Mouse (Mus musculus): ENCODE data around the gene Nol7. TPM values are rescaled to one million over a fixed set of nuclear protein-coding genes. Genes with fewer than 3 reads are reported as not detected.

The Nol7 gene
- polyA plus RNA-seq, 1 experiment: 62.1 TPM

- no peak for TF ChIP-seq CTCF (IDR thresholded peaks at IDR 0.05; ENCODE audit: extremely low read depth, insufficient read depth, insufficient read length, insufficient replicate concordance)
- no peak for TF ChIP-seq POLR2A (IDR thresholded peaks at IDR 0.05; ENCODE audit: low read depth, low read length)
- Histone ChIP-seq H3K4me1 (ENCODE audit: control insufficient read depth, insufficient read depth, insufficient read length) (no peaks in the 10 kb centered on the region), H3K27ac (ENCODE audit: insufficient read depth, low read length) (no peak overlapping the region), H3K36me3 (ENCODE audit: control insufficient read depth, insufficient read depth, low read length) (peaks cover 38% of the 10 kb centered on the region), H3K4me3 (ENCODE audit: extremely low read depth, insufficient read depth, insufficient read length) (no peak overlapping the region), H3K27me3 (ENCODE audit: control insufficient read depth, insufficient read depth, low read length) (no peaks in the 10 kb centered on the region)
- DNase-seq (ENCODE audit: low read depth in 1 of 2, low spot score in 2 of 2): no peak
- 71% methylated on average over 1 of the region's 1 CpGs for WGBS
These were observed 17.1 kb downstream of the Nol7 start for GRCm38 (mm10) chr13:43415249-43415648.

- H3K27me3 ChIP-seq (ENCODE audit: control insufficient read depth, insufficient read depth, low read length): no peaks in the 10 kb centered on the region
- TF ChIP-seq POLR2A (IDR thresholded peaks at IDR 0.05; ENCODE audit: low read depth, low read length): no peak
- TF ChIP-seq CTCF (IDR thresholded peaks at IDR 0.05; ENCODE audit: extremely low read depth, insufficient read depth, insufficient read length, insufficient replicate concordance): no peak
- 95% methylated on average over 4 of the region's 4 CpGs for WGBS
- H3K4me3 ChIP-seq (ENCODE audit: extremely low read depth, insufficient read depth, insufficient read length): no peak overlapping the region
- H3K27ac ChIP-seq (ENCODE audit: insufficient read depth, low read length): no peak overlapping the region
- peaks cover 9% of the 10 kb centered on the region; the same call in 1 of the 2 replicates for H3K36me3 ChIP-seq (ENCODE audit: control insufficient read depth, insufficient read depth, low read length)
- H3K4me1 ChIP-seq (ENCODE audit: control insufficient read depth, insufficient read depth, insufficient read length): no peaks in the 10 kb centered on the region; the same call in 1 of the 2 replicates
- DNase-seq (ENCODE audit: low read depth in 1 of 2, low spot score in 2 of 2): no peak
These were observed 30.2 kb downstream of the Nol7 start for GRCm38 (mm10) chr13:43428436-43428835.

GRCm38 (mm10) chr13:43433395-43433794, 35.2 kb downstream of the Nol7 start:
- no peak for TF ChIP-seq CTCF (IDR thresholded peaks at IDR 0.05; ENCODE audit: extremely low read depth, insufficient read depth, insufficient read length, insufficient replicate concordance)
- no peak for TF ChIP-seq POLR2A (IDR thresholded peaks at IDR 0.05; ENCODE audit: low read depth, low read length)
- WGBS: 30% methylated on average over 2 of the region's 2 CpGs
- Histone ChIP-seq H3K27me3 (ENCODE audit: control insufficient read depth, insufficient read depth, low read length) (no peaks in the 10 kb centered on the region), H3K4me3 (ENCODE audit: extremely low read depth, insufficient read depth, insufficient read length) (no peak overlapping the region), H3K4me1 (ENCODE audit: control insufficient read depth, insufficient read depth, insufficient read length) (peaks cover 2% of the 10 kb centered on the region; the same call in 1 of the 2 replicates), H3K27ac (ENCODE audit: insufficient read depth, low read length) (no peak overlapping the region), H3K36me3 (ENCODE audit: control insufficient read depth, insufficient read depth, low read length) (peaks cover 7% of the 10 kb centered on the region; the same call in 1 of the 2 replicates)
- DNase-seq (ENCODE audit: low read depth in 1 of 2, low spot score in 2 of 2): no peak

- Histone ChIP-seq H3K27ac (ENCODE audit: insufficient read depth, low read length) (no peak overlapping the region), H3K27me3 (ENCODE audit: control insufficient read depth, insufficient read depth, low read length) (no peaks in the 10 kb centered on the region), H3K4me3 (ENCODE audit: extremely low read depth, insufficient read depth, insufficient read length) (no peak overlapping the region), H3K4me1 (ENCODE audit: control insufficient read depth, insufficient read depth, insufficient read length) (peaks cover 10% of the 10 kb centered on the region; the same call in 1 of the 2 replicates), H3K36me3 (ENCODE audit: control insufficient read depth, insufficient read depth, low read length) (no peaks in the 10 kb centered on the region)
- DNase-seq (ENCODE audit: low read depth in 1 of 2, low spot score in 2 of 2): no peak
- TF ChIP-seq POLR2A (IDR thresholded peaks at IDR 0.05; ENCODE audit: low read depth, low read length): no peak
- no peak for TF ChIP-seq CTCF (IDR thresholded peaks at IDR 0.05; ENCODE audit: extremely low read depth, insufficient read depth, insufficient read length, insufficient replicate concordance)
- 88% methylated on average over 1 of the region's 1 CpGs for WGBS
These were observed 42.2 kb downstream of the Nol7 start for GRCm38 (mm10) chr13:43440376-43440775.

- no peak for DNase-seq (ENCODE audit: low read depth in 1 of 2, low spot score in 2 of 2)
- WGBS: 39% methylated on average over 1 of the region's 1 CpGs
- Histone ChIP-seq H3K4me3 (ENCODE audit: extremely low read depth, insufficient read depth, insufficient read length) (no peak overlapping the region), H3K27me3 (ENCODE audit: control insufficient read depth, insufficient read depth, low read length) (no peaks in the 10 kb centered on the region), H3K27ac (ENCODE audit: insufficient read depth, low read length) (no peak overlapping the region), H3K4me1 (ENCODE audit: control insufficient read depth, insufficient read depth, insufficient read length) (peaks cover 16% of the 10 kb centered on the region; the same call in 1 of the 2 replicates), H3K36me3 (ENCODE audit: control insufficient read depth, insufficient read depth, low read length) (no peaks in the 10 kb centered on the region)
- no peak for TF ChIP-seq CTCF (IDR thresholded peaks at IDR 0.05; ENCODE audit: extremely low read depth, insufficient read depth, insufficient read length, insufficient replicate concordance)
- TF ChIP-seq POLR2A (IDR thresholded peaks at IDR 0.05; ENCODE audit: low read depth, low read length): no peak
These were observed 44.4 kb downstream of the Nol7 start for GRCm38 (mm10) chr13:43442551-43442950.

DNA sequence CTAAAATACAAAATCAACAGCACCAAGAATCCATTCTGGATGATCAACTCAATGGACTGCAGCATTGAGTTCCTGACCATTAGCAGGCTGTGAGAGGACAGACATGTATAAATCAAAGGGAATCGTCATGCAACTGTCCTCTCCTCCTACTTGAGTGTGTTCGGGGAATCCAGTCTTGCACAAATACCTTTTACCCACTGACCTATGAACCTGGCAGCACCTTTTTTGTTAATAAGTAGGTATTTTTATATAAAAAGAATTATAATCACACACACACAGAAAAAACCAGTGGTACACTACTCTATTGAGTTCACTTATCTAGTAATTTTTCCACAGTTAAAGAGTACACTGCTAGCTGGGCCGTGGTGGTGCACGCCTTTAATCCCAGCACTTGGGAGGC, 45.5 kb downstream of the Nol7 start:
- Histone ChIP-seq H3K4me3 (ENCODE audit: extremely low read depth, insufficient read depth, insufficient read length) (no peak overlapping the region), H3K27ac (ENCODE audit: insufficient read depth, low read length) (no peak overlapping the region), H3K4me1 (ENCODE audit: control insufficient read depth, insufficient read depth, insufficient read length) (peaks cover 18% of the 10 kb centered on the region; the same call in 1 of the 2 replicates), H3K27me3 (ENCODE audit: control insufficient read depth, insufficient read depth, low read length) (no peaks in the 10 kb centered on the region), H3K36me3 (ENCODE audit: control insufficient read depth, insufficient read depth, low read length) (no peaks in the 10 kb centered on the region)
- TF ChIP-seq POLR2A (IDR thresholded peaks at IDR 0.05; ENCODE audit: low read depth, low read length): no peak
- no peak for TF ChIP-seq CTCF (IDR thresholded peaks at IDR 0.05; ENCODE audit: extremely low read depth, insufficient read depth, insufficient read length, insufficient replicate concordance)
- no peak for DNase-seq (ENCODE audit: low read depth in 1 of 2, low spot score in 2 of 2)
- WGBS: 87% methylated on average over 4 of the region's 4 CpGs

DNA sequence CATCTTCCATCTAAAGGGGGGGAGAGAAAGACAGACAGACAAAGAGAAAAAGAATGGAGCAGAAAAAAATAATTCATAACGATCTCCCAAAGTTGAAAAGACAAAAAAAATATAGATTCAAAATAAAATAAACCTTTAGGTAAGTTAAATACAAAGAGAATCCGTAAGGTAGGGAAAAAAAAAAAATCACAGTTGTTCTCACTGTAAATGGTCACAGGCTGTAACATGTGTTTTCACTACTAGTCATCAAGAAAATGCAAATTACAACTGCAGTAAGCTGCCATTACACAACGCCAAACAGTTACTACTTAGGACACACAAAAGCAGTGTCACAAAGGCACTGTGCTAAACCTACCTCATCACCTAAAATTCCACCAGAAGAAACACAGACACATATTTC, 46.5 kb downstream of the Nol7 start:
- no peak for DNase-seq (ENCODE audit: low read depth in 1 of 2, low spot score in 2 of 2)
- no peak for TF ChIP-seq CTCF (IDR thresholded peaks at IDR 0.05; ENCODE audit: extremely low read depth, insufficient read depth, insufficient read length, insufficient replicate concordance)
- no peak for TF ChIP-seq POLR2A (IDR thresholded peaks at IDR 0.05; ENCODE audit: low read depth, low read length)
- 87% methylated on average over 3 of the region's 3 CpGs for WGBS
- no peak overlapping the region for H3K4me3 ChIP-seq (ENCODE audit: extremely low read depth, insufficient read depth, insufficient read length)
- H3K27me3 ChIP-seq (ENCODE audit: control insufficient read depth, insufficient read depth, low read length): no peaks in the 10 kb centered on the region
- H3K27ac ChIP-seq (ENCODE audit: insufficient read depth, low read length): no peak overlapping the region
- peaks cover 18% of the 10 kb centered on the region; the same call in 1 of the 2 replicates for H3K4me1 ChIP-seq (ENCODE audit: control insufficient read depth, insufficient read depth, insufficient read length)
- no peaks in the 10 kb centered on the region for H3K36me3 ChIP-seq (ENCODE audit: control insufficient read depth, insufficient read depth, low read length)

Data from spleen, adult 2 months (tissue).